Mouse (Mus musculus) bone marrow, adult 2 months (tissue): Measurements from ENCODE around the gene Enpp3.

Experiments
- CTCF ChIP-seq: fragments of 200-500 bp; IDR thresholded peaks from 2 replicates; pipeline ENCODE4 v1.5.1; 2011; ENCODE audit warnings: low read length, control low read depth; ENCODE audit not compliant: control insufficient read depth, insufficient read depth
- POLR2A ChIP-seq: fragments of 200-500 bp; IDR thresholded peaks from 2 replicates; pipeline ENCODE4 v1.6.1; 2011; ENCODE audit warnings: low read depth, mild to moderate bottlenecking, control low read depth, low read length, borderline replicate concordance; ENCODE audit not compliant: control insufficient read depth

GRCm38 (mm10) chr10:24754251-24754835 lies 88.3 kb downstream of the Enpp3 start:
- no peak for TF ChIP-seq CTCF
- TF ChIP-seq POLR2A = no peak
